Mouse (Mus musculus) lung, postnatal 0 days (tissue): ENCODE results near the gene 6030458C11Rik. TPM values are rescaled to one million over a fixed set of nuclear protein-coding genes. Genes with fewer than 3 reads are reported as not detected.

ENCODE experiments used
- ATAC-seq: fragments of 200-750 bp; cut with Nextera tagmentation; 2 replicates; pipeline ENCODE4 v1.8.0; 2017; ENCODE audit warnings: moderate library complexity
- DNase-seq: peaks from one replicate; pipeline ENCODE4 v3.0.0-alpha.2; 2016; ENCODE audit warnings: low spot score
- H3K27ac ChIP-seq: fragments of 300-500 bp; sonication (generic); 2 replicates; pipeline ENCODE4 v1.5.1; 2014; ENCODE audit warnings: antibody characterized with exemption, mild to moderate bottlenecking, low read length, mixed read lengths
- H3K27me3 ChIP-seq: fragments of 300-500 bp; sonication (generic); replicated peaks from 2 replicates; pipeline ENCODE4 v1.6.1; 2014; ENCODE audit warnings: low read length, mixed read lengths; ENCODE audit not compliant: insufficient read depth
- H3K36me3 ChIP-seq: fragments of 300-500 bp; sonication (generic); 2 replicates; pipeline ENCODE4 v1.6.1; 2014; ENCODE audit warnings: low read length, mixed read lengths; ENCODE audit not compliant: insufficient read depth
- H3K4me1 ChIP-seq: fragments of 300-500 bp; sonication (generic); 2 replicates; pipeline ENCODE4 v1.6.1; 2014; ENCODE audit warnings: antibody characterized with exemption, low read depth, low read length, mixed read lengths; ENCODE audit not compliant: insufficient read depth
- H3K4me2 ChIP-seq: fragments of 300-500 bp; sonication (generic); replicated peaks from 2 replicates; pipeline ENCODE4 v1.6.1; 2014; ENCODE audit warnings: low read depth, mild to moderate bottlenecking, low read length, moderate library complexity, mixed read lengths
- H3K4me3 ChIP-seq: fragments of 300-500 bp; sonication (generic); 2 replicates; pipeline ENCODE4 v1.5.1; 2014; ENCODE audit warnings: low read depth, low read length
- H3K9ac ChIP-seq: fragments of 300-500 bp; sonication (generic); replicated peaks from 2 replicates; pipeline ENCODE4 v1.6.1; 2014; ENCODE audit warnings: low read depth, mild to moderate bottlenecking
- H3K9me3 ChIP-seq: fragments of 300-500 bp; sonication (generic); 2 replicates; pipeline ENCODE4 v1.6.1; 2016; ENCODE audit warnings: low read length, mixed read lengths
- CTCF ChIP-seq: IDR thresholded peaks from 2 replicates; pipeline ENCODE4 v1.5.1; 2016; ENCODE audit warnings: antibody characterized with exemption, mild to moderate bottlenecking
- EP300 ChIP-seq: IDR thresholded peaks from 2 replicates; pipeline ENCODE4 v1.6.1; 2016; ENCODE audit warnings: antibody characterized with exemption, mild to moderate bottlenecking, control low read depth
- WGBS: fragments of 180-500 bp; shearing (Covaris S2); extraction: QIAGEN DNeasy Blood & Tissue Kit; methylation state at CpG from one replicate; pipeline ENCODE4 v1.1.7; 2014; 5-methylcytosine and 5-hydroxymethylcytosine counted together
- polyA plus RNA-seq: library from polyadenylated mRNA; unstranded; fragments of >200 nt; fragmentation: Nextera tagmentation; extraction: Ambion mirVana; gene quantifications from 2 replicates; pipeline ENCODE4 v1.2.1, GENCODE M21; 2015

6030458C11Rik gene
- polyA plus RNA-seq, 1 experiment from 2014 or later: 17.4 TPM

DNA sequence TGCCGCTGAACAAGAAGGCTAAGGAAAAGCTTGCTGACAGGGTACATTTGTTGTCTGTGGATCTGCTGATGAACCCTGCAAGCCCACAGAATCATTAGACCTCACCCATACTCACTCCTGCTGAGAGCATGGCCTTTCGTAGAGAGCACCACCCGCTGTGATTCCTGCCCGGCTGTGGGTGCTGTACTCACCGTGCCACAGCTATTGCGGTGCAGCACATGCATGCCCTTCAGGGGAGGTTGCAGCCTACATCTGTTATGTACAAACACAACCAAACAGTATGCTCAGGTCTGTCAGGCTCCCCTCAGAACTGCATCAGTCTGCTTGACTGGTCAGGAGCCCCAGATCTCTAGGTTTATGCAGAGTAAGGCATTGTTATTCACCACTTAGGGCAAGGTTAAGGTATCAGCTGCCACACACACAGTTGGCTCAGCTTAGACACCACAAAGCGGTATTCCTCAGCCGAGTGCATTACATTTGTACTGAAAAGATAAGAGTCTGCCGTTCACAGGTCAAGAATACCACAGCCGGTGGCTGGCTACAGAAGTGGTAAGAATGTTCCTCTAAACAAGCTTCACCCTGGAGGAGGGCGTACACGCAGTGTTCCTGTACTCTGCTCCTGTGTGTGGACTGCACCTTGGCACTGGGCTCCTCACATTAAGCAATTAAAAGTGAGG, 33.5 kb upstream of the 6030458C11Rik start:
- no peak overlapping the region for H3K4me3 ChIP-seq
- H3K27ac ChIP-seq: no peak overlapping the region
- no peaks in the 10 kb centered on the region for H3K9me3 ChIP-seq
- no peaks in the 10 kb centered on the region for H3K4me1 ChIP-seq
- H3K9ac ChIP-seq: no peak overlapping the region
- no peak for ATAC-seq
- H3K36me3 ChIP-seq: peaks cover 33% of the 10 kb centered on the region; the same call in 1 of the 2 replicates
- no peaks in the 10 kb centered on the region for H3K27me3 ChIP-seq
- no peak for DNase-seq
- no peak overlapping the region for H3K4me2 ChIP-seq
- TF ChIP-seq EP300 (no peak), CTCF (no peak)
- 84% methylated on average over 12 of the region's 12 CpGs for WGBS

DNA sequence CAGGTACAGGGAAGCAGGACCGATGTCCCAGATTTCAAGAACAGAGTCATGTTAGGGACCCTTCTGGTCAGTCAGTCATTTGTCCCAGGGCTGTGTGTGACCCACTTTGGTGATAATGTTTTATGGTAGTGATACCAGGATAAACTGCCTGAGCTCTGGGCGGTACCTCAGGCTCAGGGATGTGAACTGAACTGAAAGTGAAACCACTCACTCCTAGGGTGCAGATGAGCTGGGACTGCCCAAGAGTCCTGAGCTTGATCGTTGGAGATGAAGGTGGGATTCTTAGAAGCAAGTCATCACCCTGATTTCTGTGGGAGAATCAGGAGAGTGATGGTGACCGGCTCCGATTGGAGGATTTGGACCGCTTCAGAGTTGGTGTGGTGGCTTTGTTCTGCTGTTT, 32.3 kb upstream of the 6030458C11Rik start:
- 97% methylated on average over 6 of the region's 6 CpGs for WGBS
- H3K4me1 ChIP-seq: no peaks in the 10 kb centered on the region
- no peak overlapping the region for H3K9ac ChIP-seq
- ATAC-seq (no peak), DNase-seq (no peak)
- H3K27ac ChIP-seq: no peak overlapping the region
- no peak overlapping the region for H3K4me2 ChIP-seq
- H3K4me3 ChIP-seq: no peak overlapping the region
- TF ChIP-seq CTCF (no peak), EP300 (no peak)
- H3K9me3 ChIP-seq: no peaks in the 10 kb centered on the region
- H3K36me3 ChIP-seq: peaks cover 28% of the 10 kb centered on the region; the same call in 1 of the 2 replicates
- H3K27me3 ChIP-seq: no peaks in the 10 kb centered on the region

DNA sequence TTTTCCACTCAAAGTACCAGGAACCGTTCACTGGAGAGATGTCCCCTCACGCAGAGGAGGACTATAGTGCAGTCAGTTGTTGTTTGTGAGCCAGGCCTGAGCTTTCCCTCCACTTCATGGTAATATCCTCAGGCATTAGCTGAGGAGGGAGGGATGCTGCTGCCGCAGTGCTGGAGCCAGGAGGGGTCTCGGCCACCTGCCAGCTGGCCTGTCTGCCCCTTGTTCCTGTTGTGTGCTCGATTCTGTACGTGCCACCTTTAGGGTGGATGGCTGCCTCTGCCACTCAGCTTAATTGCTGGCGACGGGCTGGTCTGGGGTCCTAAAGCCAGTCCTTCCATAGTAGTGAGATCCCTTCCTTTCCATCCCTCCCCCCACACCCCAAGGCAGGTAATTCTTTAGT, 29.0 kb upstream of the 6030458C11Rik start:
- Histone ChIP-seq H3K4me2 (no peak overlapping the region), H3K9me3 (no peaks in the 10 kb centered on the region), H3K36me3 (peaks cover 28% of the 10 kb centered on the region; the same call in 1 of the 2 replicates), H3K27ac (no peak overlapping the region), H3K27me3 (no peaks in the 10 kb centered on the region), H3K4me1 (no peaks in the 10 kb centered on the region), H3K4me3 (no peak overlapping the region), H3K9ac (no peak overlapping the region)
- WGBS: 88% methylated on average over 8 of the region's 8 CpGs
- no peak for DNase-seq
- no peak for ATAC-seq
- no peak for TF ChIP-seq EP300
- TF ChIP-seq CTCF: no peak

DNA sequence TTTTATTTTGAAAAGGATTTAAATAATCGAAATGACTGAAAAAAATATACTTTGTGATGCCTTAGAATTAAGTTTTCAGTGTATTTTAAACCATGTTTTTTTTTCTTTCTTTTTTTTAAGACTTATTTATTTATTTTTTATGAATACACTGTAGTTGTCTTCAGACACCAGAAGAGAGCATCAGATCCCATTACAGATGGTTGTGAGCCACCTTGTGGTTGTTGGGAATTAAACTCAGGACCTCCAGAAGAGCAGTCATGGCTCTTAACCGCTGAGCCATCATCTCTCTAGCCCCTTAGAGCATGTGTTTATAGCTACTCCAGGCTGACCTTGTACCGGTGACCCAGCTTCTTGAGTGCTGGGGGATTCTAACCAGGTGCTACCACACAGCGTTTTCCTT, 24.9 kb upstream of the 6030458C11Rik start:
- H3K36me3 ChIP-seq: peaks cover 18% of the 10 kb centered on the region; the same call in 1 of the 2 replicates
- no peak for ATAC-seq
- no peak overlapping the region for H3K9ac ChIP-seq

DNA sequence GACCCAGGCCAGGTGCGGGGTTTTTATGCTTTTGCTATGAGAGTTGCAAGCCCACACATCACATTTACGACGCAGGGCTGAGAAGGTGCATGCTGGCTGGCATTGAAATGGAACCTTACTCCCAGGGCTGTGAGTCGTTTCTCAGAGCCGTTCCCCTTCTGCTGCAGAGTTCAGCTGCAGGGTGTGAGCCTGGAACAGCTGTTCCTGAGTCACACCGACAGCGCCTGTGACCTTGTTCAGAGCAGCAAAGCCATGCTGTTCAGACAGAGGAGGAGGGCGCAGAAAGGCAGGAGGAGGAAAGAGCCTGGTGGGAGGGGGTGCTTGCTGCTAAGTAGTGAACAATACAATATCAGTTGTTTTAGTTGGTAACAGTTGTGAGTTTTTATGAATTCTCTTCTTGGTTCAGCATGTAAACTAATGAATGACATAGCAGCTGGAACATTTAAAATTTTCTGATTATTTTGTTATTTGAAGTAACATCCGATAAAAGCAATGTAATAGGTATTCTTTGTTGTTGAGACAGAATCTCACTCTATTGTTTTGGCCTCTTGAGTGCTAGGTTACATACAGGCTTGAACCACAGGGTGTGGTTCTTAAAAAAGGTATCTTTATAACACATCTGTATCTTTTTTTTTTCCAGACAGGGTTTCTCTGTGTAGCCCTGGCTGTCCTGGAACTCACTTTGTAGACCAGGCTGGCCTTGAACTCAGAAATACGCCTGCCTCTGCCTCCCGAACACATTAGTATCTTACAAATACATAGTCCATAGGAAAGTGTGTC, 23.9 kb upstream of the 6030458C11Rik start:
- Histone ChIP-seq H3K9ac (no peak overlapping the region), H3K36me3 (peaks cover 22% of the 10 kb centered on the region; the same call in 1 of the 2 replicates), H3K27me3 (no peaks in the 10 kb centered on the region), H3K4me1 (no peaks in the 10 kb centered on the region), H3K4me3 (no peak overlapping the region), H3K27ac (no peak overlapping the region), H3K9me3 (no peaks in the 10 kb centered on the region), H3K4me2 (no peak overlapping the region)
- DNase-seq (no peak), ATAC-seq (no peak)
- 87% methylated on average over 11 of the region's 11 CpGs for WGBS
- TF ChIP-seq CTCF (no peak), EP300 (no peak)

More for the DNA sequence above, 24.9 kb upstream of the 6030458C11Rik start:
- no peak for TF ChIP-seq EP300
- peak; percentile 36 for TF ChIP-seq CTCF
- Histone ChIP-seq H3K27me3 (no peaks in the 10 kb centered on the region), H3K4me1 (no peaks in the 10 kb centered on the region), H3K9me3 (no peaks in the 10 kb centered on the region), H3K4me2 (no peak overlapping the region), H3K4me3 (no peak overlapping the region), H3K27ac (no peak overlapping the region)
- DNase-seq: no peak
- 74% methylated on average over 4 of the region's 4 CpGs for WGBS

DNA sequence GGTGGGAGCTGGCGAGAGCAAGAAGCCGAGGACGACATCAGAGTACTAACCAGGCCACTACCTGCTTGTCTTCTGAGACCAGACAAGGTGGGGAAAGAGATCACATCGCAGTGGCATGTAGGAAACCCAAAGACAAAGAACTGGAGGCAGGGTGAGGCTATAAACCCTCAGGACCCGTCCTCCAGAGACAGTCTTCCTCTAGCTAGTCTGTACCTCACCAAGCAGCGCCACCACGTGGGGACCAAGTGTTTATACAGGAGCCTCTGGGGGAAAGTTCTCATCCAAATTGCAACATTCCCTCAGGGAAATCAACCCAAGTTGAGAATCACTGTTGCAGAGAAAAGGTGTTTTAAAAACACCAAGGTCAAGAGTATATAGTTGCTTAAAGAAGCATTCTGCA, 18.4 kb upstream of the 6030458C11Rik start:
- 83% methylated on average over 7 of the region's 7 CpGs for WGBS
- peaks cover 29% of the 10 kb centered on the region; the same call in 1 of the 2 replicates for H3K36me3 ChIP-seq

More for the DNA sequence above, 18.4 kb upstream of the 6030458C11Rik start:
- H3K9ac ChIP-seq: no peak overlapping the region
- H3K27me3 ChIP-seq: no peaks in the 10 kb centered on the region
- ATAC-seq: no peak
- no peak overlapping the region for H3K4me3 ChIP-seq
- H3K9me3 ChIP-seq: no peaks in the 10 kb centered on the region
- DNase-seq: no peak
- TF ChIP-seq CTCF: peak; percentile 25
- TF ChIP-seq EP300: no peak
- no peaks in the 10 kb centered on the region for H3K4me1 ChIP-seq
- no peak overlapping the region for H3K27ac ChIP-seq
- H3K4me2 ChIP-seq: no peak overlapping the region
